Mouse (Mus musculus): ENCODE results near the gene Rps11.

DNA sequence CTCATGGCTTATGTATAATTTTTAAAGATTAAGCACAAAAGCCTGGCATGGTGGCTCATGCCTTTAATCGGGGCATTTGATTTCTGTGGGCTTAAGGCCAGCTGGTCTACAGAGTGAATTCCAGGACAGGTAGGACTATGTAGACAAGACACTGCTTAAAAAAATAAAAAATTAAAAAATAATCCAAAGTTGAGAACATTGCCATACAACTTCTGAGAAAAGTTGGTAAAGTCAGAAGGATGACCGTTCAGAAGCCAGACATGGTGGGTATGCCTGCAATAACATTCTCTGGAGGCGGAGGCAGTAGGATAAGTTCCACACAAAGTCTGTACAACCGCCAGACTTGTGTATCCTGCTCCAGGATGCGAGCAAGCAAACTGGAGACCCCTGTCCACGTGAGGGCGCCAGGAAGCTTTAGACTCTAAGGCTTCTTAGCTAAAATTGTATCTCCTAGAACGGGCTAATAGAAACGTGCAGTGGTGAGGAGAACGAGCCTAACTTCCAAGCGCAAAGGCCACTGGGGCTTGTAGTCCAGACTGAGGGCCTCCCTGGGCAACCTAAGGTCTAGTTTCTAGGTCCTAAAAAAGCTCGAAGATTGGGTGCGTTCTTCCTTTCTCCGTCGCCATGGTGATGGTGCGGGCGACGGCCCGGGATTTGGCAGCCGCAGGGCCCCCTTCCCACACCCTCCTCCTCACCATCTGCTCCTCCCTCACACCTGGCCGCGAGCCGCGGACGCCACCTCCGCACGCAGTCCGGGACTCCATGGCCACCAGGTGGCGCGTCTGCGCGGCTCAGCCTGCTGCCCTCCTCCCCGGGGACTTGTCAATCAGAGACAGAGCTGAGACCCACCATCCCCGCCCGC is 37.6 kb upstream of the Rps11 start:
- peak; percentile 91 for TF ChIP-seq CTCF (IDR thresholded peaks at IDR 0.05; ENCODE audit: control insufficient read depth, insufficient read depth, low read length)
- peak; percentile 38; the same call in 1 of the 2 replicates for TF ChIP-seq POLR2A (IDR thresholded peaks at IDR 0.05; ENCODE audit: borderline replicate concordance, control insufficient read depth, low read depth, low read length)

Measured in bone marrow, adult 2 months (tissue).